Mouse (Mus musculus) forebrain, embryonic 13.5 days (tissue): ENCODE measurements at regions not wholly inside any gene's neighbourhood (a gene's known extent, or its start where the extent isn't known, plus 50 kb on each side); places are given as distances from the start of the nearest gene placed in this dataset.

ENCODE experiments used
- ATAC-seq: fragments of 200-750 bp; cut with Nextera tagmentation; 2 replicates; pipeline ENCODE4 v1.8.0; 2017
- H3K27ac ChIP-seq: fragments of 300-500 bp; sonication (generic); 2 replicates; pipeline ENCODE4 v1.5.1; 2015; ENCODE audit warnings: inconsistent platforms, mild to moderate bottlenecking, moderate library complexity
- H3K27me3 ChIP-seq: fragments of 300-500 bp; sonication (generic); 2 replicates; pipeline ENCODE4 v1.6.1; 2015; ENCODE audit warnings: mild to moderate bottlenecking, inconsistent platforms
- H3K36me3 ChIP-seq: fragments of 300-500 bp; sonication (generic); 2 replicates; pipeline ENCODE4 v1.6.1; 2015; ENCODE audit warnings: mild to moderate bottlenecking, inconsistent platforms; ENCODE audit not compliant: poor library complexity, severe bottlenecking
- H3K4me1 ChIP-seq: fragments of 300-500 bp; sonication (generic); 2 replicates; pipeline ENCODE4 v1.6.1; 2015; ENCODE audit warnings: inconsistent platforms
- H3K4me2 ChIP-seq: fragments of 300-500 bp; sonication (generic); 2 replicates; pipeline ENCODE4 v1.6.1; 2015; ENCODE audit warnings: inconsistent platforms, mild to moderate bottlenecking, moderate library complexity
- H3K4me3 ChIP-seq: fragments of 300-500 bp; sonication (generic); 2 replicates; pipeline ENCODE4 v1.5.1; 2015; ENCODE audit warnings: mild to moderate bottlenecking, inconsistent platforms
- H3K9ac ChIP-seq: fragments of 300-500 bp; sonication (generic); 2 replicates; pipeline ENCODE4 v1.6.1; 2015; ENCODE audit warnings: mild to moderate bottlenecking, inconsistent platforms
- H3K9me3 ChIP-seq: fragments of 300-500 bp; sonication (generic); replicated peaks from 2 replicates; pipeline ENCODE4 v1.6.1; 2016; ENCODE audit warnings: inconsistent platforms
- WGBS: fragments of 180-500 bp; shearing (Covaris S2); methylation state at CpG from one replicate; pipeline ENCODE4 v1.1.7; 2015; 5-methylcytosine and 5-hydroxymethylcytosine counted together

GRCm38 (mm10) chr9:46388677-46389676 lies 69.2 kb upstream of the 4931429L15Rik start:
- 21% methylated on average over 17 of the region's 17 CpGs for WGBS
- Histone ChIP-seq H3K4me1 (peaks cover 32% of the 10 kb centered on the region), H3K4me3 (peak overlapping the region; percentile 45), H3K27me3 (peaks cover 19% of the 10 kb centered on the region), H3K9me3 (no peaks in the 10 kb centered on the region), H3K4me2 (peak overlapping the region; percentile 66), H3K9ac (peak overlapping the region; percentile 64), H3K36me3 (no peaks in the 10 kb centered on the region), H3K27ac (peak overlapping the region; percentile 88)
- peak; percentile 84 for ATAC-seq

GRCm38 (mm10) chr9:46386333-46386732 lies 66.5 kb upstream of the 4931429L15Rik start:
- Histone ChIP-seq H3K27ac (no peak overlapping the region), H3K27me3 (peaks cover 5% of the 10 kb centered on the region), H3K4me1 (peaks cover 22% of the 10 kb centered on the region), H3K36me3 (no peaks in the 10 kb centered on the region), H3K9ac (no peak overlapping the region), H3K9me3 (no peaks in the 10 kb centered on the region), H3K4me3 (no peak overlapping the region), H3K4me2 (no peak overlapping the region)
- 95% methylated on average over 3 of the region's 3 CpGs for WGBS
- no peak for ATAC-seq

- 64% methylated on average over 4 of the region's 4 CpGs for WGBS
- Histone ChIP-seq H3K4me1 (no peaks in the 10 kb centered on the region), H3K27me3 (no peaks in the 10 kb centered on the region), H3K27ac (no peak overlapping the region), H3K36me3 (no peaks in the 10 kb centered on the region), H3K9me3 (no peaks in the 10 kb centered on the region), H3K4me3 (no peak overlapping the region), H3K9ac (no peak overlapping the region), H3K4me2 (no peak overlapping the region)
- ATAC-seq, result no peak
These were observed 61.6 kb upstream of the 4931429L15Rik start for GRCm38 (mm10) chr9:46381342-46381741.

- Histone ChIP-seq H3K27me3 (no peaks in the 10 kb centered on the region), H3K36me3 (no peaks in the 10 kb centered on the region), H3K4me3 (no peak overlapping the region), H3K9ac (no peak overlapping the region), H3K4me2 (no peak overlapping the region), H3K27ac (no peak overlapping the region), H3K4me1 (no peaks in the 10 kb centered on the region), H3K9me3 (no peaks in the 10 kb centered on the region)
- WGBS, result 83% methylated on average over 11 of the region's 11 CpGs
- no peak for ATAC-seq
These were observed 59.7 kb upstream of the 4931429L15Rik start for GRCm38 (mm10) chr9:46379453-46379852.

- H3K27ac ChIP-seq, result no peak overlapping the region
- no peak overlapping the region for H3K4me3 ChIP-seq
- no peaks in the 10 kb centered on the region for H3K36me3 ChIP-seq
- no peak overlapping the region for H3K4me2 ChIP-seq
- H3K27me3 ChIP-seq, result no peaks in the 10 kb centered on the region
- no peaks in the 10 kb centered on the region for H3K4me1 ChIP-seq
- no peaks in the 10 kb centered on the region for H3K9me3 ChIP-seq
- no peak overlapping the region for H3K9ac ChIP-seq
- no peak for ATAC-seq
- WGBS, result 86% methylated on average over 3 of the region's 3 CpGs
These were observed 58.6 kb upstream of the 4931429L15Rik start for GRCm38 (mm10) chr9:46378339-46378738.
